Mouse (Mus musculus) kidney, adult 11 months (tissue): ENCODE measurements around the gene Dnaja2.

Experiments used
- DNase-seq: peaks from one replicate; pipeline ENCODE4 v3.0.0; 2022

The Dnaja2 gene

GRCm38 (mm10) chr8:85498577-85498976 lies 56.6 kb downstream of the Dnaja2 start:
- DNase-seq, result no peak

GRCm38 (mm10) chr8:85496778-85497177 lies 58.4 kb downstream of the Dnaja2 start:
- DNase-seq, result no peak

- DNase-seq, result no peak
These were observed 59.0 kb downstream of the Dnaja2 start for GRCm38 (mm10) chr8:85496125-85496524.

GRCm38 (mm10) chr8:85492940-85493931 lies 61.9 kb downstream of the Dnaja2 start:
- DNase-seq, result no peak

GRCm38 (mm10) chr8:85492125-85492875 lies 62.8 kb downstream of the Dnaja2 start, which contains the start of gene Gpt2:
Gene Gpt2, plus strand, starts transcription at chr8:85492576.
- DNase-seq, result peak; percentile 94

- DNase-seq, result no peak
These were observed 65.6 kb downstream of the Dnaja2 start for GRCm38 (mm10) chr8:85489546-85489945.

GRCm38 (mm10) chr8:85488631-85489030 lies 66.5 kb downstream of the Dnaja2 start:
- no peak for DNase-seq

GRCm38 (mm10) chr8:85487906-85488620 lies 67.1 kb downstream of the Dnaja2 start:
- no peak for DNase-seq
